Mouse (Mus musculus) layer of hippocampus, postnatal 10 days (tissue): ENCODE measurements at regions not wholly inside any gene's neighbourhood (a gene's known extent, or its start where the extent isn't known, plus 50 kb on each side); places are given as distances from the start of the nearest gene placed in this dataset.
A peak's percentile ranks its signal among the peaks of the same experiment; 100 is the strongest.

Experiments
- DNase-seq, 2 experiments: peaks; one replicate each; pipeline ENCODE4 v3.0.0; 2021; ENCODE audit warnings: low spot score in 2 of 2

GRCm38 (mm10) chr17:94165305-94165860 lies 584.4 kb downstream of the Mettl4 start:
- no peak for DNase-seq

DNA sequence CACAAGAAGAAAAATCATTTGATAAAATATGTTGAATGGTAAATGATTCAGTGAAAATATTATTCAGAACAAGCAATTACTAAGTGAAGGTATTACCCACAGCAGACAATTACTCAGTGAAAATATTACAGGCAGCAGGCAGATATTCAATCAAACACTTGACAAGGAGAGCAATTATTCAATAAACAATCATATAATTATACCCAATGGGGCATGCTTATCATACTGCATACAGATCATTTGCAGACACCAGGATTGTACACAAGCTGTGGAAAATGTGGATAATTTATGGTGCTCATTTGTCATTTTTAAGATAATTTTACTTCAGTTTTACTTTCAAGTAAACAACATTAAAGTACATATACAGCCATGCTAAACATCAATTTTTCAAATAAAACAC lies 605.5 kb downstream of the Mettl4 start:
- no peak for DNase-seq

DNA sequence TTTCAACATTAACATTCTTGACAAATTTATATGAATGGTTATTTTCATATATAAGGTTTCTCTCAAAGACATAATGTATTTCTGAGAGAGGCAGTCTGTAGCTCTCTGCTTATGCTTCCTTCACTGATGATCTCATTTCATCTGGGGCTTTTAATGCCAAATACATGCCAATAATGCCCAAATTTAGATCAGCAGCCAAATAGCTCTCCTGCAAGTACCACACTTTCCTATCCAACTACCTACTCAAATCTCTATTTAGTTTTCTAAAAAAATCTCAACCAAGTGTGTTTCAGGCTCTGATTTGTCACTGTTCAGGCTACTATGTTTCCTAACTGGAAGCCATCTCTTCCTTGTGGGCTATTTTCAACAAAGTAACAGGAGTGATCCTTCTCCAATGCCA lies 616.6 kb downstream of the Mettl4 start:
- DNase-seq: no peak

- DNase-seq: no peak
Measured at GRCm38 (mm10) chr17:94093984-94094660, 655.7 kb downstream of the Mettl4 start.

- DNase-seq: peak in 1 of 2 experiments; percentile 16
Measured at GRCm38 (mm10) chr17:94054436-94055060, 695.3 kb downstream of the Mettl4 start.

DNA sequence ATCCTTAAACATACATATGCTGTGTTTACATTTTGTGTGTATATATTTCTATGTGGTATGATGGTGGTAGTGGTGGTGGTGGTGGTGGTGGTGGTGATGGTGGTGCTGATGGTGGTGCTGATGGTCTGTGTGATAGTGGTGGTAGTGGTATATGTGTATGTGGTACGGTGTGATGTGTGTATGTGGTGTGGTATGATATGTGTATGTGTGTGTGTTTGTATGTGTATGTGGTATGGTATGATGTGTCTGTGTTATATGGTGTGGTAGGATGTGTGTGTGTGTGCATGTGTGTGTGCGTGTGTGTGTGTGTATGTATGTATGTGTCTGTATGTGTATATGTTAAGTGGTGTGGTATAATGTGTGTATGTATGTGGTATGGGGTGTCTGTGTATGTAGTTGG lies 701.3 kb downstream of the Mettl4 start:
- DNase-seq: no peak

- DNase-seq: no peak
Measured at GRCm38 (mm10) chr17:94038221-94038620, 711.6 kb downstream of the Mettl4 start.

DNA sequence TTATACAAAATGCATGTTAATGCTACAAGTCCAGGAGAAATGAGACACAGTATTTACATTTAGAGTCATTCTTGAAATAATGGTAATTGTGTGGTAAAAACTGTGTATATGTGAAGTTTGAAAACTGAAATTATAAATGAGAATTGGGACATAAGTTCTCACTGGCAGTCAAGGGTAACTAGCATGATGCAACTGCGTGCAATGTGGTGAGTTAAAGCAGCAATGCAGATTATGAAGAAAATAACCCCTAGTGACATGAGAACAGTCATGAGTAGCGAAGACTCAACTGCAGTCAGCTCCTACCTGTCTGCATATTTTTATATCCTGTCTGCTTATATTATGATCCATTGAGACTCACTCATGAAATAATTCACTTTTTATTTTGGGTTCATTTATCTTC lies 737.4 kb downstream of the Mettl4 start:
- no peak for DNase-seq

DNA sequence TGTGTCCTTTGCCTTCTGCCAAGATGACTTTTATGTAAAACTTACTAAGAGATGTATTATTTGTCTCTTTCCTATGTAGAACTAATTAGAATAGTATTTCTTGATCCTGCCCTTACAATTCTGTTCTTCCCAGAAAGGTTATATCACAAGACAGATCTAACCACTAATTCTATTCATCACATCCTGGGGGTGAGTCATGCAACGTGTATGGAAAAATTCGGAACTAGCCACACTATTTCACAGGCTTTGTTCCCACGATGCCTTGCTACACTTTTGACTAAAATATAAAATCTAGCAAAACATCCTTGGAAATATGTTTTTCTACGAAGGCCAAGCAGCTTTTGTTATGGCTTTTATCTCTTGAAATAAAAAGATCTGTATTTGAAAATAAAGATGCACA lies 747.7 kb downstream of the Mettl4 start:
- DNase-seq: no peak

- no peak for DNase-seq
Measured at GRCm38 (mm10) chr17:94001515-94001914, 748.3 kb downstream of the Mettl4 start.

GRCm38 (mm10) chr17:93986932-93987331 lies 762.9 kb downstream of the Mettl4 start:
- DNase-seq: no peak
